Mouse (Mus musculus) adrenal gland, postnatal 10 days (tissue): ENCODE data around the gene Gm17545. TPM values are rescaled to one million over a fixed set of nuclear protein-coding genes. Genes with fewer than 3 reads are reported as not detected.

ENCODE experiments used
- DNase-seq: peaks from one replicate; pipeline ENCODE4 v3.0.0; 2021; ENCODE audit warnings: mixed read lengths
- total RNA-seq, 2 experiments: library from RNA; stranded (reverse); gene quantifications; 2 replicates each; pipeline ENCODE4 v1.2.3; 2021

The Gm17545 gene
- total RNA-seq, 2 experiments from 2014 or later = not detected

- no peak for DNase-seq
Observed at GRCm38 (mm10) chr9:22445123-22445522, 9.0 kb upstream of the Gm17545 start.

- peak; percentile 15 for DNase-seq
Observed at GRCm38 (mm10) chr9:22447213-22447612, 6.9 kb upstream of the Gm17545 start.

GRCm38 (mm10) chr9:22448420-22448819 lies 5.7 kb upstream of the Gm17545 start:
- DNase-seq = peak; percentile 14

GRCm38 (mm10) chr9:22449209-22449608 lies 4.9 kb upstream of the Gm17545 start:
- no peak for DNase-seq

GRCm38 (mm10) chr9:22452697-22453096 lies 1.4 kb upstream of the Gm17545 start:
- DNase-seq = no peak

- no peak for DNase-seq
Observed at GRCm38 (mm10) chr9:22453501-22453924, 577 bp upstream of the Gm17545 start.

- DNase-seq = no peak
Observed at GRCm38 (mm10) chr9:22455041-22455440, 951 bp downstream of the Gm17545 start.

GRCm38 (mm10) chr9:22457142-22457835 lies 3.2 kb downstream of the Gm17545 start:
- peak; percentile 44 for DNase-seq

GRCm38 (mm10) chr9:22461946-22462345 lies 7.9 kb downstream of the Gm17545 start:
- peak; percentile 65 for DNase-seq

- no peak for DNase-seq
Observed at GRCm38 (mm10) chr9:22466212-22466611, 12.1 kb downstream of the Gm17545 start.

GRCm38 (mm10) chr9:22467371-22468169 lies 13.5 kb downstream of the Gm17545 start:
- DNase-seq = peak; percentile 64

GRCm38 (mm10) chr9:22468170-22468898 lies 14.2 kb downstream of the Gm17545 start:
- peak; percentile 82 for DNase-seq

GRCm38 (mm10) chr9:22468899-22469259 lies 14.8 kb downstream of the Gm17545 start:
- no peak for DNase-seq

- DNase-seq = no peak
Observed at GRCm38 (mm10) chr9:22469643-22470042, 15.6 kb downstream of the Gm17545 start, which contains the start of gene Rp9. Gene Rp9 (minus strand): TSS chr9:22469743.

GRCm38 (mm10) chr9:22475424-22475868 lies 21.4 kb downstream of the Gm17545 start, which contains the start of gene Bbs9:
Gene Bbs9 (plus strand): TSS chr9:22475715.
- DNase-seq = peak; percentile 94

- peak; percentile 3 for DNase-seq
Observed at GRCm38 (mm10) chr9:22476265-22476664, 22.2 kb downstream of the Gm17545 start.

GRCm38 (mm10) chr9:22478946-22479345 lies 24.9 kb downstream of the Gm17545 start:
- no peak for DNase-seq

GRCm38 (mm10) chr9:22483866-22484561 lies 29.9 kb downstream of the Gm17545 start:
- no peak for DNase-seq

- DNase-seq = no peak
Observed at GRCm38 (mm10) chr9:22484562-22485308, 30.6 kb downstream of the Gm17545 start.

GRCm38 (mm10) chr9:22486211-22486610 lies 32.1 kb downstream of the Gm17545 start:
- DNase-seq = no peak

- no peak for DNase-seq
Observed at GRCm38 (mm10) chr9:22488963-22489362, 34.9 kb downstream of the Gm17545 start.
